Mouse (Mus musculus) adrenal gland, postnatal 36 days (tissue): ENCODE data around the gene Ror2. TPM values are rescaled to one million over a fixed set of nuclear protein-coding genes. Genes with fewer than 3 reads are reported as not detected.

Source experiments
- DNase-seq, 2 experiments: peaks; one replicate each; pipeline ENCODE4 v3.0.0; 2021; ENCODE audit warnings: mixed read lengths in 1 of 2
- total RNA-seq, 2 experiments: library from RNA; stranded (reverse); gene quantifications; 2 replicates each; pipeline ENCODE4 v1.2.3; 2021

Ror2 gene
- total RNA-seq, 2 experiments from 2014 or later, result 5.3 to 7.6 TPM

DNA sequence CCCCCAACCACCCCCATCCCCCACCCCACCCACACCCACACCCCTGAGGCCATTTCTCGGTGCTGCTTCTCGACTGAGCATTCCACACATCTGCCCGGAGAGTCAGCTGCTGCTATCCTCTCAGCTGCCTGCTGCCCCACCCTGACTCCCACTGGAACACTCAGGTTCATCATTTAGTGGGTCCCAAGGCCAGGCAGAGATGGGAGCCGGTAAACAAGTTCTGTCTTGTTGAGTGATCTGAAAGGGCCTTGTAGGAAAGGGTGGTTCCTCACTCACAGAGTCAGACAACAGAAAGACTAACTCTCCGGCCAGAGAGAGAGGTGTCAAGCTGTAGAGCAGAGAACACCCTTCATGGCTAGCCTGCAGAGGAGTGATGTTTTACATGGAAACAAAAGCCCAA lies 155.9 kb downstream of the Ror2 start:
- no peak for DNase-seq

DNA sequence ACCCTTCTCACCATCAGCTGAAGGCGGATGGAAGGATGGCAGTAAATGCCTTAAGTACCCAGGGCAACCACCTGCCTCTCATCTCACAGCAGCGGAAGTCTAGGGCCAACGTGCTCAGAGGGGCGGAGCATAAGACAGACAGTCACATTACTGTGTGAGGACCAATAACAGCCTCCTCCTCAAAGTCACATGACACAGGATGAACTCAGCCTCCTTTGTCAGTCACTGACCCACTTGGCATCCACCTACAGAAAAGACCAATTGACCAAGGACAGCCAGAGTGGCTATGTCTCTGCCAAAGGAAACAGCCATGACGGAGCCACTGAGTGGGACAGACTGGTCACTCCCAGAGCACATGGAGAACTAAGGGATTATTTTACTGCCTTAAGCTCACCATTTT lies 160.3 kb downstream of the Ror2 start:
- peak; percentile 59 to 62 for DNase-seq

DNA sequence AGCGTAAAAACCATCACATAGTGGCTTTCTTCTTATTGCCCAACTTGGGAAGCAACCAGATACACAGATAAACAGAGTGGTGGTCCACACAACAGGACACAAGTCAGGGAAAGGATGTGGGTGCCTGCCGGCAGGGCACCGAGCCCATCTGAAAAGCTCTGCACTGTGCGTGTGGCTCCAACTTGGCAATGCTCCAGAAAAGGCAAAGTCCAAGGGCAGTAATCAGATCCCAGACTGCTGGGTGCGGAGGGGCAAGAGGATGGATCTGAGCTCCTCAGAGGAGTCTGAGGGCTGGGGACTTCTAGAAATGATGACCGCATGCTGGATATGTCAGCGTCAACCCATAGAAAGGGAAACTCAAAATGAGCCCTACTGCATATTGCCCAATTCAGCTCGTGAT lies 163.8 kb downstream of the Ror2 start:
- peak; percentile 39 to 47 for DNase-seq

DNA sequence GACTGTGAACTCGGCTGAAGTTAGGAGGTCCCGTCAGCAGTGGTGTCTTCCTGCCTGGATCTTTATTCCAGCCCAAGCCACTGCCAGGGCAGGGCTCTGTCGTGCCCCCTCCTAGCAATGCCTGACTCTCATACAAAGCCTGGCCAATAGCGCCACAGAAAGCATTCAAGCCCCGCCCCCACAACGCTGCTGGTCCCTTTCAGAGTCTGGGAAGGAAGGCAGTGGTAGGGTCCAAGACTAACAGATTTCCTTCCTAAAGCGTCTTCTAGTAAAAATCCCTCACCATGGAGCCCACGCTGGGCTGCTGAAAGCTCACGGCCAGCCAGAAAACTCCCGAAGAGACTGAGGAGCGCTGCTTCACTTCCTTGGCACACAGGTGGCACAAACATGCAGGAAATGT lies 165.0 kb downstream of the Ror2 start:
- DNase-seq, result no peak

DNA sequence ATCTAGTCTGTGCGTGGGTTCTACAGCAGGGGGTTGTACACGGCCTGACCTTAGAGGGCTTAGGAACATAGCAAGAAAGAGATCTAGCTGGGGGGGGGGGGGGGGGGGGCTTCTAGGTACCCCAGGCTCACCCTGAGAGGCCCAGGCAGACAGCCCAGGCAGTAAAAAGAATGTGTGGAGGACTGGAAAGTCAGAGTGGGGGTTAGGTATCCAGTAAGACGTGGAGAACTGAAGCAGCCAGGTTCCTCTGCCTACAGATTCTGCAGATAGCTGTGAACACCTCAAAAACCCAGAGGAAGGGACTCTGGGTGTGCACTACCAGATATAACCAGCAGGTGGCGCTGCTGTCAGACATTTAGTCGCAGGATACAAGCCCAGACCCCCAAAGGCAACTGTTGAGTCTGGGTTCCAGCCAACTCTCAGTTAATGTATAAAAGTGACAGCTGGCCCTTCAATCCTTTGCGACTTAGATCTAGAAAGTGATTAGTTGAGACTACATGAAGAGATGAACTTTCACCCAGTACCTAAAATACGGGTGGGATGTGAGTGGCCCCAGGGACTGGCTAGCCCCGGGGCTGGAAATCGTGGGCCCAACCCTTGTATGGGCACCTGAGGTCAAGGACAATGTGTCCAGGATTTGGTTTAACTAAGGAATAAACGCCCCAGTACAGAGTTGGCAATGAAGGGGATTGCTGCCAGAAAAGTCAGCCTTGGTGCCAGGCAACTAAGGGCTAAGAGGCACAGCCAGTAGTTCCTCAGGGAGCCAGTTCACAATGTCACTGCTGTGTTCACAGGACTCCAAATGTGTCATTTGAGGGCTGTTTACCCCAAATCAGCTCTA lies 166.1 kb downstream of the Ror2 start:
- DNase-seq, result peak; percentile 78 to 83

DNA sequence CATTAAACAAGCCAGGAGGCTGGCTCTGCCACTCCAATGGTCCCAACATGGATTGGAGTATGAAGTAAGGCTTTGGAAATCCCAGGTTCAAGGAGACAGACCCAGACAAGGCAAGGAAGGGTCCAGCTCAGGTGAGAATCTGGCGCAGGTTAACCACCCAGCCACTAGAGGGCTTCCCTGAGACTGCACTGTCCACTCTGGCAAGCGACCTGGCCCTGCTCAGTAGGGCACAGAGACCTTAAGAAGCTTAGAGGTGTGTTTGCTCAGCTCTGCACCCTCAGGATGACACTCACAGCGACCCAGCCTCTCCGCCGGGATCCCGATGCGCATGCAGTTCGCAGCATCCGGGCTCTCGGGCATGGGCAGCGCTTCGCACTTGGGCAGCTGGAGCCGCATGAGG lies 167.5 kb downstream of the Ror2 start:
- DNase-seq, result peak in 1 of 2 experiments; percentile 25

DNA sequence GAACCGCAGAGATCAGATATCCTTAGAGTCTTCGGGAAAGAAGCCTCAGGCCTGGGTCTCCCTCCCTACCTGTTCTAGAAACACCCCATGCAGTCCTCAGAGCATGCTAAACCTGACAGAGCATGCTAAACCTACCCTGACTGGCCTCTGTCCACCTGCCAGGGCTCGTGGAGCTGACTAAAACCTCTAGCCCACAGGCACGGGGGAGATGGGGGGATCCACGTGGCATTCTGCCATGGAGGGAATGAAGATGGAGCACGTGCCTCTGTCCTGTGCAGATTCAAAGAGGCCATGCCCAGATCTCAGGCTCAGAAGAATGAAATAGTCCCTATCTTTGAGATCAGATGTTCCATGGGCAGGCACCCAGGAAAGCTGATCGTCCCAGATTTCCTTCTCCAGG lies 168.0 kb downstream of the Ror2 start:
- DNase-seq, result no peak

DNA sequence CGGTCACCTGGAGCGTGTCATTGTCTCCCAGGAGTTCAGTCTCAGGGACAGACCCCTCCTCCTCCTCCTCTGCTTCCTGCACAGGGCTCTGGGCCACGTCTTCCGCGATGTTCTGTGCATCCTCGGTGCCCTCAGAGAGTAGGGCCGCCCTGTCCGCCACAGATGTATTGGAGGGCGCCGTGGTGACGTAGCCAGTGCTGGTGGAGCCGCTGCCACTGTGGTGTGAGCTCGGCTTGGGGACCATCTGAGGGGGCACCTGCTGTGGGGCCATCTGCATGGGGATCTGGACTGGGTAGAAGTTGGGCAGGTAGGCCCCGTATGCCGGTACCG lies 175.7 kb downstream of the Ror2 start:
- DNase-seq, result no peak

DNA sequence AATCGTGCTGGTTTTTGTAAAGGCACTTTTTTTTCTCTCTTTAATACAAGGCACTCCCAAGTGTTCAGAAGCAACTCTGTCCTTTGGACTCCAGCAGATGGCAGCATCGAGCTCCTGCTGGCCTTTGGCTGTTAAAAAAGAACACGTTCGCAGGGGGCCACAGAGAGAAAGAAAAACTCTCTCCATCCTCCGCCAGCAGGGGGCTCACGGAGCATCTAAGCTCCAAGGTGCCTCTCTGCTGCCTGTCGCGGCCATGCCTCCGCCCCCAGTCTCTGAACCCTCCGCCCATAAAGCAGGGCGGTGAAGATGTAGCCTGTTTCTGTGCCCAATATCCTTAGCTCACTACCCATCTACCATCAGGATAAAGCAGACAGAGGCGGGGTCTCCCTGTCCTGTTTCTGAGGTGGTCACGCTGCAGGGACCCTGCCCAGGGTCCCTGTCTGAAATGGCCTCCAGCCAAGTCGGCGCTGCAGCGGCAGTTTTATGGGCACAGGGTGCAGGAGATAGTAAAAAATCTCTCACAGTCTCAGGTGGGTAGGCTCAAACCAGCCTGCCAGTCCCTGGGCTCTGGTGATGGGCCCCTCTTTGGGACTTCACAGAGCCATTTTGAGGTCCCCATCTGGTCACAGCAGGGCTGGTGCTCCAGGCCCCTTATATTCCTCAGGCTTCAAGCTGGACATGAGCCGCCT lies 176.2 kb downstream of the Ror2 start:
- DNase-seq, result peak; percentile 90 to 94

DNA sequence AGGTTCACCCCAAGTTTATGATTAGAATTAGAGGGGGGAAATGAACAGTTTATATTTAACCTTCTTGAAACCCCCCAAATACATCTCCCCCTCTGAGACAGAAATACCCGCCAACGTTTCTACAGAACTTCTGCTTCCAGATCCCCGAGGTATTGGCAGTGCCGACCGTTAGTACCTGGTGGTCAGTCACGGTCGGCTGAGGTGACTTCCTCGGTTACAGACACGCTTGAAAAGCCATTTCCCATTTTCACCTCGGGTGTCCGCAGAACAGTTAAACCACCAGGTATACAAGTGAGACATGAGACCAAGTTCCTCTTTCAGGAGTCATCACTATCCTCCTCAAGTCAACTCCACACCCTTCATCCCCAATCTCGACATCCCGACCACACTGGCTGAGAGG lies 179.2 kb downstream of the Ror2 start:
- no peak for DNase-seq

DNA sequence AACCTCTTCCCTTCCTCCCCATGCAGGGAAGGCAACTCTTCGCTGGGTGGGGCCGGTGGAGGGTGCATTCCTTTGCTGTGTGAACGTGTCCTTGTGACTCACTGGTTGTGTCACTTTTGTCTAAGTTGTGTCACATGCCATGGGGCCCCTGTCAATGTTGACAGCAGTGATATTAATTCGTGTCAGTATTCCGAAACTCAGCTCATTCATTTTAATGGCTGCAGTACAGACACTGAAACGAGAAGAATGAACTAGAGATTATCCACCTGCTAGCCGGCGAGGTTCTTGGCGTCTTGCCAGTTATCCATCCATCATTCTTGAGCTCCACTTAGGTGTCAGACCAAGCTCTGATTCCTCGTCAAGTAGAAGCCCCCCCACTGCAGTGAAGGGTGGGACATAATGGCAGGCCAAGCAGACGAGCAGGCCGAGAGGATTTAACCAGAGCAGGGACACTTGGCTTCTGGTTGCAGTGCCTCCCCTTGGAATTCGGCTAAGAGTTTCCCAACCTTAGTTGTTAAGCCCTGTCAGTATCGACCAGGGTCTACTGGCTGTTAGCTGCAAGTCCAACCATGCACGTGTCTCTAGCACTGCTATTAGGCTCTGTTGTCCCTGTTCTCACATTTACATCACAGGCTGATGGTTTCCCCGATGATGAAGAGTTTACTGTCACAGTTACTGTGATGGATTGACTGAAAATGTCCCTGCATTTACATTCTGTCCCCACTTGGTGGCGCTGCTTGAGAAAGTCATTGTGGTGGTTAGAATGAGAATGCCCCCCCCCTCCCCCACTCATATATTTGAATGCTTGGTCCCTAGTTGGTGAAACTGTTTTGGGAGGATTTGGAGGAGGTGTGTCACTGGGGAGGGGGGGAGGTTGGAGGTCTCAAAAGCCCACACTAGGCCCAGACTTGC lies 185.9 kb downstream of the Ror2 start:
- DNase-seq, result peak; percentile 66

DNA sequence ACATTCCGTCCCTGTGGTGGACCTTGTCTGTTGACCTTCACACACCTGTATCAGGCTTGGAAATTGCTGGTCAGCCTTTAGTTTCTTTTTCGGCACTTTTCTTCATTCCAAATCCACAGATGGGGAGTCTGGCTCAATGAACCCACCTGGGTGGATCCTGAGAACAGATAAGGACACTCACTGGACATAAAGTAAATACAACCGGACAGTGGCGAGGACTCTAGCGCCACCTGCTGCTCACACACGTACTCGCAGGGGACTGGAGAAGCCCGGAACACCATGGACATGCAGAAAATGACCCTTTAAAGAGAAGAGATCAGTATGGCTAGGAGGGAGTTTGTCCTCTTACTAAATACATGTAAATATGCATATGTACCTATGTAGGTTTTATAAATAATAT lies 189.3 kb downstream of the Ror2 start:
- peak; percentile 79 to 80 for DNase-seq

DNA sequence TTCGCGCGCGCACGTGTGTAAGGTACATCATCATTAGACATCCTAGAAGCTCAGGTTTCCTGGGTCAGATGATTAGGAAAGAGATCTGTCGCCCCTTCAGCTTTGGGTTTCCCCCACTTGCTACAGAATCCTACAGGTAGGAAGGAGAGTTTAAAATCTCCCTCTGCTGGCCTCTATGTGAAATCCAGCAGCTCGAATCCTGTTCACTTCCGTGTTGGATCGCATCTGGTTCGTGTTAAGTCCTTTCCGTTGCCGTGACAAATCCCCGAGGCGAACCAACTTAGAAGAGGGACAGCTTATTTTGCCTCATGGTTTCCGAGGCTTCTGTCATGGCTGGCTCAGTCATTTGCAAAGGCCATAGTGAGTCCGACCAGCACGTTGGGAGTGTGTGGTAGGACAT lies 190.7 kb downstream of the Ror2 start:
- no peak for DNase-seq

DNA sequence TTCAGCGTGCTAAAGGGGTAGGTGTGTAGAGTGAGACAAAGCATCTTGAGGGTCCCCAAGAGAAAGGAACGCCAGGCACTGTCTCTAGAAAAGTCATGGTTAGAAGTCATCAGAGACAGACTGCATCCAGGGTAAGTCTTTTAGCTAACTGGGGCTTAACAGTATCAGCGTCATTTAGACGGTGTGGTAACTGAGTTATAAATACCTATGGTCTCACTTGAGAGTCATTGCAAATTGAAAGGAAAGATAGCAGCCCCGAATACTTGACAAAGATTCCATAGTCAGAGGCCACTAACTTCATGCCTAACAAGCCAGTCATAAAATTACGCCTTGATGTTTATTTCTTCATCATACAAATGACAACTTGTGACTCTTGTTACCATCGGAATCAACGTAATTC lies 191.3 kb downstream of the Ror2 start:
- DNase-seq, result no peak

DNA sequence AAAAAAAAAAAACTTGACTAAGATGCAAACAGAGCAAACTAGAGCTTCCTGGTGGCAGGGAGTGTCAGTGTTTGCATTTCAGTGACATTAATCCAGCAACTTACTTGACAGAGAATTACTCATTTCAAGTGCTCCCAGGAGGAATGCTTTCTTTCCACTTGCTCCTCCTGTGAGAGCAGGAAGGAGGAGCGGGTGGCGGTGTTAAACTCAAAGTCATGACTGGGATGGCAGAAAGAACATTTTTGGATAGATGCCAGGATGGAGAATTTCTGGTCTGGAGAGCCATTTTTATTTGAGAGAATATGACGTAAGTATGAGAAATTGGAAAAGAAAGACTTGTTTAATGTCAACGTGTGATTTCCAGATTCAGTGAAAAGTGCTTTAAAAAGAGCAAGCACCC lies 192.5 kb downstream of the Ror2 start:
- no peak for DNase-seq

DNA sequence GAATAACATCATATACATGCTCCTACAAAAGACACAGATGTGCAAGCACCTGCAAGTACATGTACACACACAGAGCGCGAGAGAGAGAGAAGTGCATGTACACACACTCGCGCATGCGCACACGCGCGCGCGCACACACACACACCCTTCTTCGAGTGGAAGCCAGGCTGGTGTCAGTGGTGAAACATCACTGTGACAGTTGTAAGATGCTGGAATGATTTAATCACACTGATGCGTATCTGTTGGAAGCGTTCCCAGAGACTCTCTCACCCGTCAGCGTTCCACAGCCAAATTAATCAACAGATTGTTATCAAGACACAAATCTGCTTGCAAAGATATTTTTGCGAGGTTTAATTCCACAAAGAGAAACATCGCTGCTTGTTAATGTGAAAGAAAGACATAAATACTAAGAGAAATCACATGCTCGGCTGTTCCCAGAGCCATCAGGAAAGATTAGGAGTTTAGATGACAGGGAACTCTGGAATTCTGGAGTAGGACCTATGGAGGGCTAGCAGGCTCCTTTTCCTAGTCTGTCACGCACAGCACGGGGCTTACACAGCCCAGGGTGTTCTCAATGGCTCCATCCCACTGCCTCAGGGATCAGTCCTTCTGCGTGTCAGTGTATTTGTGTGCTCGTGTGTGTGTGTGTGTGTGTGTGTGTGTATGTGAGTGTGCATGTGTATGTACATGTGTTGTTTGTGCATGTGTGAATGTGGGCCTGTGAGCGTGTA lies 199.2 kb downstream of the Ror2 start:
- DNase-seq, result no peak

DNA sequence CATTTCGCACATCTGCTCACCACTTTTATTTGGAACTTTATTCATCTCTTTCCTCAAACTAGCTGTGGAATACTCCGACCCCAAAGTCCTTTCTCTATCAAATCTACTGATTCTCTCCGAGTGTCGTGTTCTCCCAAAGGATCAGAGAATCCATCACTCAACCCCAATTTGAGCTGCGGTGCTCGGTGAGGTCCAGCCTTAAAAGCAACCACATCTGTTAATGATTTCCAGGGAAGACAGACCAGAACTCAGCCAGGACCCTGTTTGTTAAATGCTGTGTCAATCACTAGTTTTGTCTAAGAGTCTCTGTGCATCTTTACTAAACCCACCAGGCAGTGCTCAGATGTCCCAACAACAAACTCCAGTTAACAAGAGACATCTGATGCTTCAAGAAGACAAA lies 204.1 kb downstream of the Ror2 start:
- DNase-seq, result no peak

DNA sequence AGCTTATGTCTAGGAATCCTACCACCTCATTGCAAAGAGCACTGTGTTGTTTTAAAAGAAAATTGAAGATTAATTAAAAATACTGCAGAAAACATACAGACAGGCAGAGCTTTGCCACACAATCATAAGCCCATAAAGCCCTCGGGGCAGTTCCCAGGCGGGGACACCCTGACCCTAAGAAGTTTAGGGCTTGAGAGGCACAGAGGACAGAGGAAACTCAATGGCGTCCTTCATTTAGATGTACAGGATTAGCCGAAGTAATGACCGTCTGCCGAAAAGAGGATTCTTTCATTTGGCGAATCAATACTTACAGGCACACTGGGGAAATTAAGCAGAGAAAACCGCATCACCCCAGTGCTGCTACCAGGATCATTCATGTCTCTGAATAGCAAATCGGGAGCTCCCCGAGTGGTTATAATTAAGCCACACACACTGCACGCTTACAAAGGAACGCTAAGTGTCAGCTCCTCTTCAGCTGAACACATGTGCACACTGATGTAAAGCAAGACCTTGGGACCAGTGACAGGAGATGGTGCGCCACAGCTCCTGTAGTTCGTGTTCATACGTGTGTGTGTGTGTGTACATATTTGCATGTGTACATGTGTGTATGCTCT lies 208.1 kb downstream of the Ror2 start:
- no peak for DNase-seq

DNA sequence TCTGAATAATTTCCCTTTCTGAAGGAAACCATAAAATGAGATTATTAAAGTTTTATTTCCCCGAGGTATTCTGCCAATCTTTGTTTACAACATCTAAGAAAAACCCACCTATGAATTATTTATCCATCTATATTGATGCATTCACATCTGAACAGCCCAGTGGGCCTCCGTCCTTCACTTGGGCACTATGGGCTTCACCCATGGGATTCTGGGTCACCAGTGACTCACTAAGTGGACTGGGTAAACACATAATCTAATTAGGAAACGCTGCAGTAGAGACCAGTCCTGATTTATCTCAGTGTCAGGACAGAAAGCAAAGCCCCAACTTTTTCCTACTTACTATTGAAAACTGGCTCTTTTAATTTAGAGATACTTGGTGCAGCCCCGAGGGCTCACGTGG lies 210.9 kb downstream of the Ror2 start:
- no peak for DNase-seq

DNA sequence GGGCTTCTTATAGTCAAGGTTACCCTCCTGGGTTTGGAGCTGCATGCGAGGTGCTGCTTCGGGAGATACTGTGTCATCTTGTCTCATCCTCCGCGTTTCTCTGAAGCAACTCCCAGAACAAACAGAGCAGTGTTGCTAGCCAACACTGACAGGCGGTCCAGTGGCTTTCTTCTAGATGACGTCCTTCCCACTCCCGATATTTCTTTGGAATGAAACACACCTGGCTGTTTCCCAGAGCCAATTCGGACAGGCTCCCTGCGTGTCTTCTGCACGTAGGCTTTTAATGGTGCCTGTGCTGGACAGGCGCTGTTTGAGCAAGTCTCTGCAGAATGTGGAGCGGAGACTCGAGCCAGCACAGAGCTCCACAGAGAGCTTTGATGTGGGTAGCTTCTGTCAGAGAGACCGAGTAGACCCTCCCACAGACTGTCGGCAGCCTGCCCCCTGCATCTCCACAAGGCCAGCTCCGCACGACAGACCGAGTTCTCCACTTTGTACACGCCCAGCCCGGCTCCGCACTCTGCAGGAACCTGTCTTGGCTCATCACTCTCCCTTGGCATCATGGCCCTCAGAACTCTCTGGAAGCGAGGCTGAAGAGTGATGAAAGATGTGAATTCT lies 216.7 kb downstream of the Ror2 start:
- peak in 1 of 2 experiments; percentile 26 for DNase-seq

DNA sequence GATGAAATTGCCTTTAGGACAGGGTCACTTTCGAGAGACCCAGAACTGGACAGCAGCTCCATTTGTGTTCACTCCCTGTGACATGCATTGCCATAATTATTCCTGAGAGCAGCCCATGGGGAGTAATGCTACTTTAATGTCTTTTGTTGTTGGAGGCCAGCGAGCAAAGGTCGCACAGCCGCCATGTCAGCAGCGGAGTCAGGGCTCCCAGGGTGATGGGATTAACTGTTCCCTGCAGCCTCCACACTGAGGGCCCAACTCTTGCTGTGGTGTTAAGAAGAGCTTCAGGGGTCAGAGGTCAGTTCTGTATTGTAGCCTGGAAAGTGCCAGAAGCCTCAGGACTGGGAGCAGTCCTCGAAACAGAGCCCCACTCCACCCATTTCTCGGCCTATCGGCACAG lies 217.5 kb downstream of the Ror2 start:
- peak in 1 of 2 experiments; percentile 10 for DNase-seq
